Mouse (Mus musculus): Measurements from ENCODE around the gene Bahcc1.

The Bahcc1 gene

GRCm38 (mm10) chr11:120232230-120233097, at the start of gene Bahcc1:
Gene Bahcc1 (plus strand): TSS chr11:120232947.
- DNase-seq: peak; percentile 100

- no peak for DNase-seq
Measured at GRCm38 (mm10) chr11:120183180-120183579, 49.6 kb upstream of the Bahcc1 start.

GRCm38 (mm10) chr11:120183708-120184107, 49.0 kb upstream of the Bahcc1 start:
- DNase-seq: no peak

GRCm38 (mm10) chr11:120184371-120185315, 48.1 kb upstream of the Bahcc1 start:
- peak in 1 of 2 experiments; percentile 31 for DNase-seq

- peak; percentile 44 to 55 for DNase-seq
Measured at GRCm38 (mm10) chr11:120185316-120186141, 47.2 kb upstream of the Bahcc1 start.

- DNase-seq: peak in 1 of 2 experiments; percentile 20
Measured at GRCm38 (mm10) chr11:120186145-120186740, 46.5 kb upstream of the Bahcc1 start.

- DNase-seq: peak; percentile 34 to 44
Measured at GRCm38 (mm10) chr11:120186821-120187235, 45.9 kb upstream of the Bahcc1 start.

GRCm38 (mm10) chr11:120187236-120188101, 45.3 kb upstream of the Bahcc1 start:
- DNase-seq: peak in 1 of 2 experiments; percentile 39

GRCm38 (mm10) chr11:120188102-120188480, 44.7 kb upstream of the Bahcc1 start:
- DNase-seq: peak; percentile 37 to 51

GRCm38 (mm10) chr11:120188481-120189441, 44.0 kb upstream of the Bahcc1 start:
- DNase-seq: peak; percentile 47 to 64

- peak; percentile 98 to 100 for DNase-seq
Measured at GRCm38 (mm10) chr11:120189459-120190312, 43.1 kb upstream of the Bahcc1 start.

GRCm38 (mm10) chr11:120190526-120191412, 42.0 kb upstream of the Bahcc1 start:
- no peak for DNase-seq

- no peak for DNase-seq
Measured at GRCm38 (mm10) chr11:120198831-120199230, 33.9 kb upstream of the Bahcc1 start.

GRCm38 (mm10) chr11:120199766-120200165, 33.0 kb upstream of the Bahcc1 start:
- DNase-seq: no peak

GRCm38 (mm10) chr11:120200621-120201020, 32.1 kb upstream of the Bahcc1 start:
- no peak for DNase-seq

GRCm38 (mm10) chr11:120204200-120204599, 28.5 kb upstream of the Bahcc1 start:
- no peak for DNase-seq

GRCm38 (mm10) chr11:120206069-120206668, 26.6 kb upstream of the Bahcc1 start:
- no peak for DNase-seq

All from cerebellum, postnatal 36 days (tissue).